Mouse (Mus musculus) lung, postnatal 0 days (tissue): ENCODE measurements around the gene Trim15.

ENCODE experiments used
- CTCF ChIP-seq: IDR thresholded peaks from 2 replicates; pipeline ENCODE4 v1.5.1; 2016; ENCODE audit warnings: antibody characterized with exemption, mild to moderate bottlenecking
- EP300 ChIP-seq: IDR thresholded peaks from 2 replicates; pipeline ENCODE4 v1.6.1; 2016; ENCODE audit warnings: antibody characterized with exemption, mild to moderate bottlenecking, control low read depth

- no peak for TF ChIP-seq CTCF
- TF ChIP-seq EP300, result no peak
Measured at GRCm38 (mm10) chr17:36855484-36855883, 11.5 kb downstream of the Trim15 start.
